7 mouse cellular contexts compared by ENCODE assay signal in the genomic region with DNA sequence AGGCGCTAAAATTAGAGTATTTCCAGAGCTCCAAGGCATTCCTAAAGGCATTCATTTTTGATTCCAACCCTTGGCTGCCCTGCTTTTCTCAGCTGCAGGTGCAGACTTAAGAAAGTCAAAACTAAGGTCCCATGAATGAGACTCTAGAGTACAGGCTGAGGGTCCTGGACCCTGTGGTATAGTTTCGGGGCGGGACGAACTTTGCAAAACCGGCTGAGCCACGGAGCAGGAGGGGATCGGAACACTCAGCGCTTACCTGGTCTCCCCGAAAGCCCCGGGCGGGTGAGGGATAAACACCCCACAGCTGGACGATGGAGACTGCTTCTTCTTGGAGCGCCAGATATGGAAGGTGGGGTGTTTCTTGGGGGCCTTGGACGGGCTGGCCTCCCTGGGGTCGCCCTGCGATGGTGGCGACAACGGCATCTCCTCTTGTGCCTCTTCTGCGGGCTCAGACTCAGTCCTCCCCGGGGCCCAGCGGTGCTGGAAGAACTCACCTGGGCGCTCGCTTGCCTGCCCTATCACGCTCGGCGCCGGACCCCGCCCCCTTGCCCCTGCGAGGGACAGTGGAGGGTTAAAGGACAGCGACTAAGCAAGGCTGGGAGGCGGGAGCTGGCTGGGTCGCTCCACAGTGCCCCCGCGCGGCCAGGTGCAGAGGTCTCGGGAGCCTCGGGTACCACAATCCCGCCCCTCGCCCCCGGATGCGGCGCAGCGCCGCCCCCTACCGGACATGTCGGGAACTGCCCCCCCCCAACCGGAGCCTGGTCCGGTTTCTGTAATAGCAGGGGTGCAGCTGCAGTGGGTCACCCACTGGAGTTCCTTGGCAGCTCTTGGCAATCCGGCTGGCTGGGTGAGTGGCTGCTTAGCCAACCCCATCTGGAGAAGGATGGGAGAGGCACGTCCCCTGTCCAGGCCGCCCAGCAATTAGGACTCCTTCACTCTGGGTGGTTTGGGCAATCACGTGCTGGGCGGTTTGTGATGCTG. TPM values are rescaled to one million over a fixed set of nuclear protein-coding genes. Genes with fewer than 3 reads are reported as not detected.
DNase-seq lines count a peak whose midpoint lies in the region; ATAC-seq lines count a peak whose summit lies in the region.

A gene (minus strand): TSS at position 517 of the 981 bp plus-strand sequence.

- H3K9ac ChIP-seq in forebrain, embryonic 15.5 days (replicated peaks), result no peak within 1 kb of the TSS
- H3K9ac ChIP-seq in hindbrain, embryonic 15.5 days, result no peak within 1 kb of the TSS
- no peak within 1 kb of the TSS for H3K9ac ChIP-seq in limb, embryonic 11.5 days (ENCODE audit: low read length)
- no peak within 1 kb of the TSS for H3K9ac ChIP-seq in midbrain, embryonic 11.5 days (ENCODE audit: low read length)

- peak within 1 kb of the TSS; percentile 31 for H3K4me3 ChIP-seq in forebrain, embryonic 15.5 days
- H3K4me3 ChIP-seq in hindbrain, embryonic 15.5 days, result peak within 1 kb of the TSS; percentile 37
- H3K4me3 ChIP-seq in limb, embryonic 11.5 days (ENCODE audit: low read depth, low read length), result peak within 1 kb of the TSS; percentile 33
- H3K4me3 ChIP-seq in midbrain, embryonic 11.5 days (ENCODE audit: low read depth, low read length), result peak within 1 kb of the TSS; percentile 29

- peaks cover 11% of the 10 kb centered on the region for H3K4me1 ChIP-seq in forebrain, embryonic 15.5 days
- H3K4me1 ChIP-seq in hindbrain, embryonic 15.5 days (replicated peaks), result peaks cover 11% of the 10 kb centered on the region
- 0 out of 2 replicates have a peak, but pooled peaks cover 3% of the 10 kb centered on the region for H3K4me1 ChIP-seq in limb, embryonic 11.5 days (ENCODE audit: control insufficient read depth, insufficient read depth, low read length)
- peaks cover 9% of the 10 kb centered on the region for H3K4me1 ChIP-seq in midbrain, embryonic 11.5 days (ENCODE audit: control insufficient read depth, insufficient read depth, low read length)

- peaks cover 14% of the 10 kb centered on the region for H3K27me3 ChIP-seq in forebrain, embryonic 15.5 days
- H3K27me3 ChIP-seq in hindbrain, embryonic 15.5 days, result peaks cover 14% of the 10 kb centered on the region
- H3K27me3 ChIP-seq in limb, embryonic 11.5 days (ENCODE audit: control insufficient read depth, insufficient read depth, low read length), result no peaks in the 10 kb centered on the region
- H3K27me3 ChIP-seq in midbrain, embryonic 11.5 days (ENCODE audit: control insufficient read depth, insufficient read depth, low read length), result peaks cover 4% of the 10 kb centered on the region

- ATAC-seq in forebrain, embryonic 15.5 days (replicated peaks), result peak; percentile 67
- peak; percentile 54; the same call in 1 of the 2 replicates for ATAC-seq in hindbrain, embryonic 15.5 days (ENCODE audit: low FRiP score, low read depth)
- peak; percentile 57 for ATAC-seq in limb, embryonic 11.5 days (ENCODE audit: insufficient number of reproducible peaks, low FRiP score, low TSS enrichment, low read depth)
- ATAC-seq in midbrain, embryonic 11.5 days (ENCODE audit: low FRiP score), result peak; percentile 77

- peak; percentile 69 for DNase-seq in WW6 (ENCODE audit: low read depth, low spot score)
- DNase-seq in cerebellum, adult 11-12 months, result peak; percentile 4
- peak; percentile 86 for DNase-seq in limb, embryonic 11.5 days (ENCODE audit: low spot score)
- DNase-seq in midbrain, embryonic 11.5 days (ENCODE audit: low spot score, missing footprints), result peak; percentile 95
- DNase-seq in spleen, adult 18-20 months, result peak; percentile 23 to 49

- no peak within 1 kb of the TSS for H3K27ac ChIP-seq in forebrain, embryonic 15.5 days (replicated peaks)
- no peak within 1 kb of the TSS for H3K27ac ChIP-seq in hindbrain, embryonic 15.5 days (replicated peaks)
- no peak within 1 kb of the TSS for H3K27ac ChIP-seq in limb, embryonic 11.5 days (replicated peaks; ENCODE audit: low read depth, low read length)
- H3K27ac ChIP-seq in midbrain, embryonic 11.5 days (ENCODE audit: low read depth, low read length), result no peak within 1 kb of the TSS

- H3K4me2 ChIP-seq in forebrain, embryonic 15.5 days (replicated peaks), result peak within 1 kb of the TSS; percentile 46
- H3K4me2 ChIP-seq in hindbrain, embryonic 15.5 days, result peak within 1 kb of the TSS; percentile 68
- H3K4me2 ChIP-seq in limb, embryonic 11.5 days (ENCODE audit: low read depth, severe bottlenecking), result peak within 1 kb of the TSS; percentile 71
- H3K4me2 ChIP-seq in midbrain, embryonic 11.5 days, result peak within 1 kb of the TSS; percentile 48

- WGBS in forebrain, embryonic 15.5 days, result 4% methylated on average over 53 of the region's 53 CpGs
- 4% methylated on average over 53 of the region's 53 CpGs for WGBS in hindbrain, embryonic 15.5 days
- 5% methylated on average over 53 of the region's 53 CpGs for WGBS in limb, embryonic 11.5 days
- 4% methylated on average over 53 of the region's 53 CpGs for WGBS in midbrain, embryonic 11.5 days

- H3K36me3 ChIP-seq in forebrain, embryonic 15.5 days, result no peaks in the 10 kb centered on the region
- H3K36me3 ChIP-seq in hindbrain, embryonic 15.5 days, result no peaks in the 10 kb centered on the region
- no peaks in the 10 kb centered on the region for H3K36me3 ChIP-seq in limb, embryonic 11.5 days (ENCODE audit: control insufficient read depth, insufficient read depth, low read length)
- no peaks in the 10 kb centered on the region for H3K36me3 ChIP-seq in midbrain, embryonic 11.5 days (ENCODE audit: control insufficient read depth, insufficient read depth, low read length)

- H3K9me3 ChIP-seq in forebrain, embryonic 15.5 days, result no peaks in the 10 kb centered on the region
- no peaks in the 10 kb centered on the region for H3K9me3 ChIP-seq in hindbrain, embryonic 15.5 days
- no peaks in the 10 kb centered on the region for H3K9me3 ChIP-seq in limb, embryonic 11.5 days (ENCODE audit: control insufficient read depth, low read length)
- H3K9me3 ChIP-seq in midbrain, embryonic 11.5 days (ENCODE audit: control insufficient read depth, low read length), result no peaks in the 10 kb centered on the region

RNA-seq across cellular contexts. Expression of the gene that starts here (rescaled TPM):
- polyA plus RNA-seq in forebrain, embryonic 15.5 days (2015; fragmentation: Nextera tagmentation; extraction: Ambion mirVana), result 0.23 and 0.29 TPM in 2 replicates
- 0.21 and 0.31 TPM in 2 replicates for polyA plus RNA-seq in hindbrain, embryonic 15.5 days (2015; fragmentation: Nextera tagmentation; extraction: Ambion mirVana)
- 0.43 and 0.89 TPM in 2 replicates for polyA plus RNA-seq in limb, embryonic 11.5 days (2014; fragmentation: Nextera tagmentation; extraction: Ambion mirVana)
- polyA plus RNA-seq in midbrain, embryonic 11.5 days (2014; fragmentation: Nextera tagmentation; extraction: Ambion mirVana), result 0.27 and 0.34 TPM in 2 replicates

Comparison
In these comparisons a context has a peak if more than half of its experiments do, and no peak if none do; other contexts are left out.
1. Peak in ATAC-seq, H3K4me3 ChIP-seq and H3K4me2 ChIP-seq in forebrain, embryonic 15.5 days; RNA of the gene not detected or under 1 TPM.
2. Peak in ATAC-seq, H3K4me3 ChIP-seq and H3K4me2 ChIP-seq in hindbrain, embryonic 15.5 days; RNA of the gene not detected or under 1 TPM.
3. Peak in DNase-seq, ATAC-seq, H3K4me3 ChIP-seq and H3K4me2 ChIP-seq in limb, embryonic 11.5 days; RNA of the gene not detected or under 1 TPM.
4. Peak in DNase-seq, ATAC-seq, H3K4me3 ChIP-seq and H3K4me2 ChIP-seq in midbrain, embryonic 11.5 days; RNA of the gene not detected or under 1 TPM.
5. DNase-seq: peak in every context shown above with its lines; median percentile 95 in midbrain, embryonic 11.5 days; 86 in limb, embryonic 11.5 days; 69 in WW6; 36 in spleen, adult 18-20 months; 4 in cerebellum, adult 11-12 months.